Mouse (Mus musculus) gastrocnemius, postnatal 36 days (tissue): ENCODE data around the gene Mgat1. TPM values are rescaled to one million over a fixed set of nuclear protein-coding genes. Genes with fewer than 3 reads are reported as not detected.
"Not testable (repeated sequence)": the region's sequence is repeated elsewhere in the genome, so short reads cannot be mapped to it uniquely, and the experiment has no call there.

Source experiments
- DNase-seq, 2 experiments: peaks; one replicate each; pipeline ENCODE4 v3.0.0; 2022
- intact Hi-C: fragments of 180-260 bp; cut with DNase I; formaldehyde crosslinking; loops from one replicate; pipeline ENCODE4 v1.15.1; 2025
- total RNA-seq, 2 experiments: library from RNA; stranded (reverse); gene quantifications; 2 replicates each; pipeline ENCODE4 v1.2.3; 2021

The Mgat1 gene
- total RNA-seq, 2 experiments from 2014 or later = 41.3 to 41.5 TPM

GRCm38 (mm10) chr11:49259296-49259695 is 15.3 kb downstream of the Mgat1 start:
- intact Hi-C loops = loop anchor here (10.0 kb wide), 1 partner anchor 384 kb away; the partner anchor contains the start of gene Irgm1
- DNase-seq = no peak

DNA sequence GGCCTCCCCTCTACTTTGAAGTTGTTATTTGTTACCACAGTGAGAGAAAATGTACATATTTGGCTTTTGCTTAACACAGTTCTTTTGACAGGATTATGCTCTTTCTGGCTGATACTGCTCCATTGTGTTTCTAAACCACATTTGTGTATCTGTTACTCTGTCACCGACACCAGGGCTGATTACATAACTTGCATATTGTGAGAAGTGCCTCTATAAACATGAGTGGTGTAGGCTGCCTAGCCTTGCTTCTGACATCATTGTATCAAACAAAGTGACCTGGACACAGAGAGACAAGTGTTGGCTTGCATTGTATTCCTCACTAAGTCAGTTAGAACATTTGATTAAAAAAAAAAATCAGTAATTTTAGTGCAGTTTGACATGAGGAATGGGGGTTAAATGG is 15.8 kb downstream of the Mgat1 start:
- DNase-seq = no peak
- intact Hi-C loops = loop anchor here (10.0 kb wide), 1 partner anchor 385 kb away; the partner anchor contains the start of gene Irgm1

DNA sequence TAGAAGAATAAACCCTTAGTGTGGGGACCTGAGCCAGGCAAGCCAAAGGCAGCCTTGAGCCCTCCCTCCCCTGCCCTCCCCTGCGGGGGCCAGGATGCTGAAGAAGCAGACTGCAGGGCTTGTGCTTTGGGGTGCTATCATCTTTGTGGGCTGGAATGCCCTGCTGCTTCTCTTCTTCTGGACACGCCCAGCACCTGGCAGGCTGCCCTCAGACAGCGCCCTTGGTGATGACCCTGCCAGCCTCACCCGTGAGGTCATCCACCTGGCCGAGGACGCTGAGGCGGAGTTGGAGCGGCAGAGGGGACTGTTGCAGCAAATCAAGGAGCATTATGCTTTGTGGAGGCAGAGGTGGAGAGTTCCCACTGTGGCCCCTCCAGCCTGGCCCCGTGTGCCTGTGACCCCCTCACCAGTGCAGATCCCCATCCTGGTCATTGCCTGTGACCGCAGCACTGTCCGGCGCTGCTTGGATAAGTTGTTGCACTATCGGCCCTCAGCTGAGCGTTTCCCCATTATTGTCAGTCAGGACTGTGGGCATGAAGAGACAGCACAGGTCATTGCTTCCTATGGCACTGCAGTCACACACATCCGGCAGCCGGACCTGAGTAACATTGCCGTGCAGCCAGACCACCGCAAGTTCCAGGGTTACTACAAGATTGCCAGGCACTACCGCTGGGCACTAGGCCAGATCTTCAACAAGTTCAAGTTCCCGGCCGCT is 16.8 kb downstream of the Mgat1 start:
- intact Hi-C loops = no loop called here
- no peak for DNase-seq

DNA sequence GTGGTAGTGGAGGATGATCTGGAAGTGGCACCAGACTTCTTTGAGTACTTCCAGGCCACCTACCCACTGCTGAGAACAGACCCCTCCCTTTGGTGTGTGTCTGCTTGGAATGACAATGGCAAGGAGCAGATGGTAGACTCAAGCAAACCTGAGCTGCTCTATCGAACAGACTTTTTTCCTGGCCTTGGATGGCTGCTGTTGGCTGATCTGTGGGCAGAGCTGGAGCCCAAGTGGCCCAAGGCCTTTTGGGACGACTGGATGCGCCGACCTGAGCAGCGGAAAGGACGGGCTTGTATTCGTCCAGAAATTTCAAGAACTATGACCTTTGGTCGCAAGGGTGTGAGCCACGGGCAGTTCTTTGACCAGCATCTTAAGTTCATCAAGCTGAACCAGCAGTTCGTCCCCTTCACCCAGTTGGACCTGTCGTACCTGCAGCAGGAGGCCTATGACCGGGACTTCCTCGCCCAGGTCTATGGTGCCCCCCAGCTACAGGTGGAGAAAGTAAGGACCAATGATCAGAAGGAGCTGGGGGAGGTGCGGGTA is 17.4 kb downstream of the Mgat1 start:
- intact Hi-C loops = no loop called here
- DNase-seq = no peak

DNA sequence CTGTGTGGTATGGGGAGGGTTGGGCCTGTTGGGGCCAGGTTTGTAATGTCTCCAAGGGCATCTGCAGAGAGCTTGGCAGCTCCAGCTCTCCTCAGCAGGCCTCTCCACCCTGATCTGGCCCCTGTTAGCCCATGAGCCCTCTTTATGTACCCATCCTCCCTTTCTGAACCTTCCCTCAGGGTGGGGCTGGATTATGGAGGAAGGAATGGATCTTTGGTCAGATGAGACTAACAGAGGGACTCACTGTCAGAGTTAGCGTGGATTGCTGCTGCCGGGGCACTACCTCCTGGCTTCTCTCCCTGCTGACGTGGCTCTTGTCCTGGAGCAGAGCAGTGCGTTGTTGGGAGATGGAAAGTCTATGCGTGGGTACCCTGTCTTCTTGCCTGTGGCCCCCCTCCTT is 18.3 kb downstream of the Mgat1 start:
- no peak for DNase-seq
- intact Hi-C loops = no loop called here

DNA sequence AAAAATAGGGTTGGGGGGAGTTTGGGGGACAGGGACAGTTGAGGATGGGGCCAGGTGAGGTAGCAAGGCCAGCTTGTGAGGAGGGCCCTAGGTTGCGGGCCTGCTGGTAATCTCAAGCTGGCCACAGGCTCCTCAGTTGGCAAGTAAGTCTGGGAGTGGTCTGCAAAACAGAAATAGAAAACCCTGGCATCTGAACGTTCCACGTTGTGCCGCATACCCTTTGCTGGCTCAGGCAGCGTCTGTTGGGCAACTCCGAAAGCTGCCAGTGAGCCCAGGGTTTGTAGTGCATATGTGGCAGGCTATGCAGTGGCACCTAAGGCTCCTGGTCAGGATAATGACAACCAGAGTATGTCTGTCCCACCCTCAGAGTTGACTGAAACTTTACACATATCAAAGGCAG is 19.2 kb downstream of the Mgat1 start:
- intact Hi-C loops = no loop called here
- no peak for DNase-seq

GRCm38 (mm10) chr11:49264081-49264480 is 20.1 kb downstream of the Mgat1 start:
- intact Hi-C loops = no loop called here

GRCm38 (mm10) chr11:49264622-49265021 is 20.6 kb downstream of the Mgat1 start:
- intact Hi-C loops = no loop called here
- DNase-seq = no peak

More at GRCm38 (mm10) chr11:49264081-49264480, 20.1 kb downstream of the Mgat1 start:
- no peak for DNase-seq

DNA sequence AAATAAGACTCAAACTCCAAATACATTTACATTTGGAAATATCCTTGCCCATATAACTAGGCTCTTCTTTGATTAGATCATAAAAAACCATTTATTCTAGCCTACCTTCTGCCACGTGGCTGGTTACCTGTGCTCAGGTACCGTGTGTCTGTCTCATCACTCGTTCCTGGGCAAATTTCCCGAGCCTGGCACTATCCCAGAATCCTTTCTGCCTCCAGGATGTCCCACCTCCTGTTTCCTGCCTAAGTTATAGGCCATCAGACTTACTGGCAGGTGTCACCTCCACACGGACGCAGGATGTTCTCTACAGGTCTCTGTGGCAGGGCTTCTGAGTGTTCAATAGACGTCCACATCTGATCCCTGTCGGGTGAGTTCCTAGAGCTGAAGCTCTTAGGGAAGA is 21.1 kb downstream of the Mgat1 start:
- intact Hi-C loops = no loop called here
- no peak for DNase-seq

DNA sequence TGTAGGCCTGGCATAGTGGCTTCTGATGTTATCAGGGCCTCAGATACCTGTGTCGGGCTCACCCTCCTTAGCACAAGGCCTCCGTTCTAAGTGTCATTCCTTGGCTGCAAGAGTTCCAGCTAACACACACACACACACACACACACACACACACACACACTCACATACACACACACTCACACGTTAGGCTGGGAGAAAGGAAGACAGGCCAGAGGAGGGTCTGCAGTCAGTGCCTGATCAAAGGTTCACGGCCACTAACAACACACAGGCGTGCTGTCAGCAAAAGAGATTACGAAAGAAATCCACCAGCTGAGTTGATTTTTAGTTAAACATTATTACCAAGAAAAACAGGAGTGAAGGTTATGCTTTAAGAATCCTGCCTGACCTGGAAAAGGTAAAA is 22.7 kb downstream of the Mgat1 start:
- DNase-seq = no peak
- intact Hi-C loops = no loop called here

DNA sequence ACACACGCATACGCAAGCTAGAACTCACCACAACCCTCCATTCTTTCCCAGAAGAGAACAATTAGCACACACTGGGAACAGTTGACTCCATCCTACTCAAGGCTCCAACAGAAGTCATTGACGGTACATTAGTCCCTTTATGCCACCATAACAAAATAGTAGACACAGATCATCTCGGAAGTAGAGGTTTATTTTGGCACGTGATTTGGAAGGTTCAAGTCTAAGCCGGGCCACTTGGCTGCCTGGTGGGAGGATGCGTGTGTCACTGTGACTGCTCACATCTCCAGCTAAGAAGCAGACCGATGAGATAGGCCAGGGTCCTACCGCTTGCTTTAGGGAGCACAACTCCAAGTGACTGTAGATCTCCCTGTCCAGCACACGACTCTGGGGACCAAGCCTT is 23.3 kb downstream of the Mgat1 start:
- DNase-seq = no peak
- intact Hi-C loops = no loop called here

DNA sequence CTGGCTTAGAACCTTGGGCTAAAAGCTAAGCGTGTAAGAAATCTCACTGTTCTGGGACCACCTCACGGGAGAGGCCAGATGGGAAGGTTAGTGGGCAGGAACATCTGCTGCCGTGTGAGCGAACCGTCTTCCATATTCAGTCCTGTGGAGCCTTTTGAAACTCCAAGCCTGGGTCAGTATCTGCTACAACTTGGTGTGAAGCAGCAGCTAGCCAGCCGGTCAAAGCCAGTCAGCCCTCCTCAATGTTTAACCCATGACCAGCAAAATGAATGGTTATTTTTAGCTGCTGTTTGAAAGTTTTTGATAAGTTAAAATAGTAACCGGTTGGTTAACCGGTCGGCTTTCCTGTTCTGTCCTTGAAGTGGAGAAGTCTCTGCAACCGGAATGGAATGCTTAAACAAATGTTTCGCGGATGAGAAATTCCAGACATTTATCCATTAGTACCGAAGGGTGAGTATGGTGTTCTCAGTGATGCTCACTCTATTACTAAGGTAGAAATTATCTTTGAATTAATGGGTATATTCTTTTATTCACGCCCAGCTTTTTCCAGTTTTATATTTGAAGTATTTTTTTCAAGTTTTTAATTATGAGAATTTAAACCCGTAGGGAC is 24.1 kb downstream of the Mgat1 start:
- intact Hi-C loops = no loop called here
- no peak for DNase-seq

- intact Hi-C loops = no loop called here
- no peak for DNase-seq
Observed at GRCm38 (mm10) chr11:49269761-49270160, 25.8 kb downstream of the Mgat1 start.

GRCm38 (mm10) chr11:49270368-49270767 is 26.4 kb downstream of the Mgat1 start:
- intact Hi-C loops = no loop called here
- DNase-seq = no peak

GRCm38 (mm10) chr11:49271334-49271733 is 27.3 kb downstream of the Mgat1 start:
- intact Hi-C loops = no loop called here
- DNase-seq = no peak

- no peak for DNase-seq
- intact Hi-C loops = loop anchor here (2.0 kb wide), 1 partner anchor 87 kb away; the partner anchor contains the start of gene Btnl9
Observed at GRCm38 (mm10) chr11:49273834-49274519, 30.0 kb downstream of the Mgat1 start.

DNA sequence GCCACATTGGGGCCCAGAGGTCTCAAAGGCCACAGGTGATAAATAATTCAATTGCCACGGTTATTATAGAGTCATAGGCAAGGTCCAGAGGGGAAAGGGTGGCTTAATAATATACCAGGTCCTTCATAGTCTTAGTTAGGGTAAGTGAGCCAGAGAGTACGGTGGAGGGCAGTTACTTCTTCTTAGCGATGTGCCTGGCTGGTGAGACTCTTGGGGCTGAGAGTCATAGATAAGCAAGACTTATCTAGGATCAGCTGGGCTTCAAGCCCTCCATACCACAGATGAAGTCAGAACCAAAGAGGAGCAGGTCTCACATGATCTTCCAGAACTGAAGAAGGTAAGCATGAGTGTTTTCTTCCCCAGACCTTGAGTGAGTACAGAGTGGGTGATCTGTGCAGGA is 34.2 kb downstream of the Mgat1 start, which contains the start of gene Olfr1393:
Olfr1393 (plus strand) TSS at position 83 of the 400 bp plus-strand sequence.
- no peak for DNase-seq
- intact Hi-C loops = no loop called here

DNA sequence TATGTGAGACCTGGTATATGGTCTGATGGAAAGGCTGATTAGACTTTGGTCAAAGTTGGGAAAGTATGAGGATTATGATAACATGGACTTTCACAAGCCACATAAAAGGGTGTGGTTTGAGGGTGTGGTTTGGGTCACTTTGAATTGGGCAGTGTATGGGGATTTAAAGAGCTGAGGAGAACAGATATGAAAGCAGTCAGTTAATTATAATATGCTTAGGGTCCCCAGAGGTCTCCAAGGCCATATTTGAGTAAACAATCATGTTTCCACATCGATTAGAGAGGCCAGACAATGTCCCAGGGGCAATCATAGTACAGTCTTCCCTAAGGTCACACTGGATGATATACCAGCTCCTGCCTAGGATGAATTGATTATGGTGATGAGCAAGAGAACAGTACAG is 41.0 kb downstream of the Mgat1 start, which contains the start of gene Olfr1392:
Olfr1392 (plus strand) TSS at position 301 of the 400 bp plus-strand sequence.
- intact Hi-C loops, DNase-seq: not testable (repeated sequence)

DNA sequence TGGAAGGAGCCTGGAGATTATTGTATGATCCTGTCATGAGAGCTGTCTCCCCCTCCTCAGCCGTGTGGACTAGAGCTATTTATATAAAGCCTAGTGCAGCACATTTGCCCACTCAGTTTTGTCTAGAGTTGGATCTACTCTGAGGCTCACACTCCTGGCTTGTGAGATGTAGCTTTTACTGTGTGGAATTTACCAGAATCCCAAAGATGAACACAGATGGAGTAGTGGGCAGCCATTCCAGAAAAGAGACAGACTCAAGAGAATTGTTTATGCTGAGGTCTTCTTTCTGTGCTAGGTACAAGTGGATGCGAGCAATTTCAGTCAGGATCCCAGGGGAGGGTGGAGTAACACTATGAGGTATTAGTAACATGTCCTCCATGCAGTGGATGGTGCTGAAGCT is 43.3 kb downstream of the Mgat1 start:
- no peak for DNase-seq
- intact Hi-C loops = no loop called here

GRCm38 (mm10) chr11:49292777-49293176 is 48.8 kb downstream of the Mgat1 start:
- intact Hi-C loops = no loop called here
- DNase-seq = no peak

DNA sequence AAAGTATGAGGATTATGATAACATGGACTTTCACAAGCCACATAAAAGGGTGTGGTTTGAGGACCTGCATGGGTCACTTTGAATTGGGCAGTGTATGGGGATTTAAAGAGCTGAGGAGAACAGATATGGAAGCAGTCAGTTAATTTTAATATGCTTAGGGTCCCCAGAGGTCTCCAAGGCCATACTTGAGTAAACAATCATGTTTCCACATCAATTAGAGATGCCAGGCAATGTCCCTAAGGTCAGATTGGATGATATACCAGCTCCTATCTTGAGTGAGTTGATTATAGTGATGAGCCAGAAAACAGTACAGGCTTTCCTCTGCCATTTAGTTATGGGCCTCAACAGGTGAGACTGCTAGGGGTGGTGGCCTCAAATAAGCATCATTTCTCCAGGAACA is 60.5 kb downstream of the Mgat1 start, which contains the start of gene Olfr10:
Olfr10 (plus strand) TSS at position 301 of the 400 bp plus-strand sequence.
- no peak for DNase-seq
- intact Hi-C loops = no loop called here
